Mouse (Mus musculus) retina, postnatal 1 day (tissue): Measurements from ENCODE around the gene Hadhb.
"Not testable (repeated sequence)": the region's sequence is repeated elsewhere in the genome, so short reads cannot be mapped to it uniquely, and the experiment has no call there.

Experiments used
- DNase-seq: peaks from one replicate; pipeline ENCODE4 v3.0.0-alpha.2; 2012

The Hadhb gene

GRCm38 (mm10) chr5:30192452-30192851 lies 37.4 kb downstream of the Hadhb start:
- DNase-seq = peak; percentile 20

- DNase-seq = no peak
These were observed 40.3 kb downstream of the Hadhb start for GRCm38 (mm10) chr5:30195340-30195739.

GRCm38 (mm10) chr5:30198257-30198656 lies 43.2 kb downstream of the Hadhb start:
- no peak for DNase-seq

- DNase-seq = peak; percentile 70
These were observed 46.5 kb downstream of the Hadhb start for GRCm38 (mm10) chr5:30201521-30201920.

- DNase-seq = no peak
These were observed 47.2 kb downstream of the Hadhb start for GRCm38 (mm10) chr5:30202221-30202620.

- no peak for DNase-seq
These were observed 48.3 kb downstream of the Hadhb start for GRCm38 (mm10) chr5:30203216-30203885.

- no peak for DNase-seq
These were observed 49.4 kb downstream of the Hadhb start for GRCm38 (mm10) chr5:30204441-30204840.

- DNase-seq = no peak
These were observed 50.0 kb downstream of the Hadhb start for GRCm38 (mm10) chr5:30205034-30205433.

GRCm38 (mm10) chr5:30205493-30205892 lies 50.4 kb downstream of the Hadhb start, which contains the start of gene Adgrf3:
Gene Adgrf3 (minus strand): TSS chr5:30205722.
- no peak for DNase-seq

- DNase-seq = peak; percentile 61
These were observed 52.2 kb downstream of the Hadhb start for GRCm38 (mm10) chr5:30207276-30207675.

GRCm38 (mm10) chr5:30210758-30211157 lies 55.7 kb downstream of the Hadhb start:
- DNase-seq = not testable (repeated sequence)

GRCm38 (mm10) chr5:30214889-30215288 lies 59.8 kb downstream of the Hadhb start:
- DNase-seq = peak; percentile 69

- DNase-seq = no peak
These were observed 60.9 kb downstream of the Hadhb start for GRCm38 (mm10) chr5:30215970-30216369.

- no peak for DNase-seq
These were observed 64.7 kb downstream of the Hadhb start for GRCm38 (mm10) chr5:30219715-30220114.

- DNase-seq = no peak
These were observed 65.6 kb downstream of the Hadhb start for GRCm38 (mm10) chr5:30220666-30221065.

GRCm38 (mm10) chr5:30222681-30223080 lies 67.6 kb downstream of the Hadhb start:
- DNase-seq = no peak

- peak; percentile 21 for DNase-seq
These were observed 75.9 kb downstream of the Hadhb start for GRCm38 (mm10) chr5:30230901-30231300.

- DNase-seq = no peak
These were observed 76.8 kb downstream of the Hadhb start for GRCm38 (mm10) chr5:30231891-30232270.

GRCm38 (mm10) chr5:30232271-30232971 lies 77.4 kb downstream of the Hadhb start, which contains the start of gene Selenoi:
Gene Selenoi (plus strand): TSS chr5:30232581.
- DNase-seq = peak; percentile 98

GRCm38 (mm10) chr5:30233042-30233441 lies 78.0 kb downstream of the Hadhb start:
- DNase-seq = no peak

GRCm38 (mm10) chr5:30233979-30234378 lies 78.9 kb downstream of the Hadhb start:
- no peak for DNase-seq
